Mouse (Mus musculus): Measurements from ENCODE around the gene Oca2. TPM values are rescaled to one million over a fixed set of nuclear protein-coding genes. Genes with fewer than 3 reads are reported as not detected.
A peak's percentile ranks its signal among the peaks of the same experiment; 100 is the strongest.

The Oca2 gene
- total RNA-seq, 2 experiments from 2014 or later = 0.10 TPM; not detected in 1

DNA sequence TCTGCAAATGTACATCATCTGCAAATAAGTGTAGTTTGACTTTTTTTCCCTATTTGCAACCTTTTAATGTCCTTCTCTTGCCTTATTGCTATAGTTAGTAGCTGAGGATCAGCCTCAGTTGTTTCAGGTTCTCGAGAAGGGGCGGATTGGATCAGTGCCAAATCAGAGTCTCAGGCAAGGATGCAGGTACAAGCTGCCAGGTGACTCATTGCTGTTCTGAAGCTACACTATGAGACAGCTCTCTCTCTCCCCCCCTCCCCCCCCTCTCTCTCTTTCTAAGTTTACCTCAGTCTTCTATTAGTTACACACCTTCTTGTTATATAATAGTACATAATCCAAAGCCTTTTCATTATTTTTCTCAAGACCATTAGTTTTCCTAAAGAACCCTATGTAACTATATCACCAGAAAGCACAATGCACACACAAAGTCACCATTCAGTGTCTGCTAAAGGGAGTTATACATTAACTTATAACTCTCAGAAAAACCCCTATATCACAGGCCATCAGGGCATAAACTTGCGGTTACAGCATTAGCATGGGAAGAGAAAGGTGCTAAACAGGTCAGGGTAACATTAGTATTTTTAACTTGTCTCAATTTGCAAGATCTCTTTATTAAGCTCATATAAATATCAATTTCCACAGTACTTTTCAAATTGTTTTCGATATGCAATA lies 142.3 kb downstream of the Oca2 start:
- no peak for DNase-seq (ENCODE audit: low spot score in 2 of 2)

DNA sequence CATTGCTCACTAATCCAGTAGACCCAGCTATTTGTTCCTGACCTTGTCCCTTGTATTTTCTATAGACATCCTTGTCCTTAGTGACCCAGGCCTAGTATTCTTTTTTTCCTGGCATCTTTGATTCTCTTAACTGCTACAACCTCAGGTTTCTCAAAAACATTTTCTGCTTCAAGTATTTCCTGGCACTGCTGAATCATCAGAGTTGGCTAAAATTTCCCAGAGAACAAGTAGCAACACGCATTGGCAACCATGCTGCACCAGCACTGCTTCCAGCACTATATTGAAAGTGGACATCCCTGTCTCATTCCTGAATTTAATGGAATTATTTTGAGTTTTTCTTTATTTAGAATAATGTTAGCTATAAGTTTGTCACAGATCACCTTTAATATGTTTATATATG lies 143.1 kb downstream of the Oca2 start:
- no peak for DNase-seq (ENCODE audit: low spot score in 2 of 2)

DNA sequence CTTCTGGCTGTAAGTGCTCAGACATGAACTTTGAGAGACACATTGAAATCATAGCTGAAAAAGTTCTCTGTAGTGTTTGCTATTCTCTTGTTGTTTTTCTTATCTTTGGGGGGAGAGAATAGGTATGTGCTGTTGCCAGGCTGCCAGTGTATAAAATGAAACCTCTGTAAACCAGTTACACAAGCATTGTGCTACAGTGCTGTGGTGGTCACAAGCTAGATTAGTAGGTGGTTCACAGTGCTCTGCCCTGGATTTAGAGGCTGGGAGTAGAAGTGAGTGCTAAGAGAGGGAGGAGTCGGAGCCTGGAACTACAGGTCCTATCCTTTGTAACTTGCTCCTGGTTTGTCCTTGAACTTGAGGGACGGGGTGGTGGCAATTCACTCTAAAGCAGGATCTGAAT lies 148.7 kb downstream of the Oca2 start:
- no peak for DNase-seq (ENCODE audit: low spot score in 2 of 2)

DNA sequence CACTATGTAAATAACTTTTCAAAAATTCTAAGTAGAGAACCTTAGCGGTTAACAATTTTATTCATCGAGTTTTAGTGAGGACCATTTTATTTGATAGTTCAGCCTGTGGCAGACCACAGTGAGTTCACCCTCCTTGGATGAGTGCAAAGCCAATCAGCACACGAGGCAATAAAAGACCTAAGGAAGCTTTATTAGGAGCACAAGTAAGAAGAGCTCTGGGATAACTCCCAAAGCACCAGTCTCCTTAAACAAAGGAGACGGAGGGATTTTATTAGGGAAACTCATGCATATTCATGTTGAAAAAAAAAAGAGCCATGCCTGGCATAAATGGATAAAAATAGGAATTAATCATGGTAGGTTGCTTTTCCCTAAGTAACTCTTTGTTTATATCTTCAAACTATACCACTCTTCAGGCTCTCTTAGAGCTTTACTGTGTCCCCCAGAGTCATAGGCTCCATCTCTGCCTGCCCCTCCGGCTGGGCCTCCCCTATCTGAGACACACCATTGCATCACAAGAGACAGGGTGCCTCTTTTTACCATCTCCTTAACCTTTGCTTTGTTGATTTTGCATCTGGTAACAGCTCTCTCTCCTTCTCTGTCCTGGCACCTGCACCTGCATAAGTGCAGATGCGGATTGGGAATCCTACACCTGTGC lies 178.7 kb downstream of the Oca2 start:
- no peak for DNase-seq (ENCODE audit: low spot score in 2 of 2)

DNA sequence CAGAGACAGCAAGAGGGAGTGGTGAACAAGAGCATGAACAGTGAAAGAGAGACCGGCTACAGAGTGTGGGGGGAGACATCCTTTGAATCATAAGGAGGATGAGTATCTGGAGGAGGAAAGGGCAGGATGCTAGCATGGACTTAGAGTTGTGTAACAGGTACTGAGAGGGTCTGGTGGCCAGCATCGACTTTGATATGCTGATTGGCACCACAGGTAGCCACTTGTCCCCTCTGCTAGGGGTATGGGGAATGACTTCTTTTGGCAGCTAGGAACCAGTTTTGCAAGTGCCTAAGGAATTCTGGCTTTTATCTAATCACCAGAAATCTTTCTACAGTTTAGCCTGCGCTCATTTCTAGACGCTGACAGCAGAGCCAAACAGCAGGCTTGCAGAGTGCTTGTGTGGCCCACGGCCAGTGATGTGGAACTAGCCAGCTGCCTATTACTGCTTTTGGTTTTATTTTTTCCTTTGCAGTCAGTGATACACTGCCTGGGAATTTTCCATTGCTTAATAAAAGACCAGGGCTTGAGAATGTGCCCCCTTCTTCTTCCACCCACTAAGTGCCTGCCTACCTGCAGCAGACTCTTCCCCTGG lies 179.8 kb downstream of the Oca2 start:
- peak in 1 of 2 experiments; percentile 71 for DNase-seq (ENCODE audit: low spot score in 2 of 2)

DNA sequence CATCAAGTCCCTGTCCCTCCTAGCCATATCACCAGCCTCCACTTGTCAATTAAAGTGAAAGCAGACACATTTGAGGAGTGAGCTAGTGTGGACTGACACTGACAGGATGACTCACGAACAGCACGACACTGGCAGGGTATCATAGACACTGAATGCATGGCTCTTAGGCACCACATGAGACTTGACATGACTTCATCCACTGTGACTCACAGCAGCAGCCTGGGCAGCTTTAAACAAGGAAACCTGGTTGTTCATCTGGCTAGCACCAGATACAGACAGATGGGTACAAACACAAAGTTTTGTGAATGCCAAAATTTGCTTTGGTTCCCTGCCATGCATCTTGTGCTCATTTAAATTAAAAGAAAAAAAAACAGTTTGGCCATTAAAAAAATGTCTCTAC lies 182.4 kb downstream of the Oca2 start:
- no peak for DNase-seq (ENCODE audit: low spot score in 2 of 2)

DNA sequence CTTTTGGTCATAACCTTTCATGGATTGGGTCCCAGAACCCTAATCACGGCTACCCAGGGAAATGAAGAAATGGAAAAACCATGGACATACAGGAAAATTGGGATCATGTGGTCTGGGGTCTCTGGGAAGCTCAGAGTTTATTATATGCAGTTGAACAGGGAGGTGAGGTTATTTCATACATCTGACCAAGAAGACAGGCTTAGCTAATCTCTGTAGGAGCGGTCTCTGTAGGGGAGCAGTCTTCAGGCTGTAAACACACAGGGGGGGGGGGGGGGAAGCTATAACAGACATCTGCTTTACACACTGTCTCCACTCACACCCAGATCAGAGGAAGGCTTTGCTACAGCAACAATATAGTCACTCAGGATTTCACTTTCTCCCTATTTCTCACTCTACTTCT lies 184.0 kb downstream of the Oca2 start:
- no peak for DNase-seq (ENCODE audit: low spot score in 2 of 2)

DNA sequence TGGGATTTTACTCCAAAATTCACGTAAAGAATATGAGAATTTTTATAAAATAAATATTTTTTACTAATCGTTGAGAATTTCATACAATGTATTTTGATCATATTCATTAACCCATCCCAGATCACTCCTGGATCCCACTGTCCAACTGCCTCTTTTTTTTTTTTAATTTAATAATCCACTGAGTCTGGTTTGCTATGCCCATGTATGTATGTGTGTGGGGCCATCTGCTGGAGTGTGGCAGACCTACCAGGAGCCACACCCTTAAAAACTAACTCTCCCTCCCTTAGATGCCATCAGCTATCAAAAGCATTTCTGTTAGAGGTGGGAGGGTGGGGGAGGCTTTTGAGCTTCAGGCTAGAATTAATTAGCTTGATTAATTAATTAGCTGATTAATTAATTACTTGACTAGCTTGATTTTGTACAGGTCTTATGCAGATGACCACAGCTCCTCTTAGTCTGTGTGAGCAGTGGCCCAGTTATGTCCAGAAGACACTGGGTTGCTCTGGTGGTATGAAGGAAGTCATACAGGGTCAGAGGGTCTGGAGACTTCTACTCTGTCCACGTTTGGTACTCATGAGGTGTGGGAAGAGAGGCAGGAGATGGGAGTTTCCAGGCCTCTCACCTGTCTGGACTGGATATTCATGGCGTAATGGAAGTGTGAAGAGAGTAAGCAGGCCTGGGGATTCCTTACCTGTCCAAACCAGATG lies 221.4 kb downstream of the Oca2 start:
- no peak for DNase-seq (ENCODE audit: low spot score in 2 of 2)

DNA sequence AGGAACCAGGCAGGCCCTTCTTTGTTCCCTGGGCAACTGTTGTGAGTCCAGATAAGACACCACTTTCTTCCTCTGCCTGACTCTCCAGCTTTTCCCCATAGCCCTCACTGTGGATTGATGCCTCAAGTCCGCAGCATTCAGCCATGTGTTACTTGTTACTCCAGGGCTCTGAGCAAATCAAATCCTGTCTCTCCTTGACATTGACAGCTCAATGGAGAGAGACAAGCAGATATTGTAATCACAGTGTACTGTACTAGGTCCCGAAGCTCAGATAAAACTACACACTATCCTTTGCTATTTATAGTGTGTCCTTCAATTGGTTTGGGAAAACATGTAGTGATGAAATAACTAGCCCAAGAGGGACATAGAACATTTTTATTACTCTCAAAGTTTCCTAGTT lies 258.7 kb downstream of the Oca2 start:
- no peak for DNase-seq (ENCODE audit: low spot score in 2 of 2)

DNA sequence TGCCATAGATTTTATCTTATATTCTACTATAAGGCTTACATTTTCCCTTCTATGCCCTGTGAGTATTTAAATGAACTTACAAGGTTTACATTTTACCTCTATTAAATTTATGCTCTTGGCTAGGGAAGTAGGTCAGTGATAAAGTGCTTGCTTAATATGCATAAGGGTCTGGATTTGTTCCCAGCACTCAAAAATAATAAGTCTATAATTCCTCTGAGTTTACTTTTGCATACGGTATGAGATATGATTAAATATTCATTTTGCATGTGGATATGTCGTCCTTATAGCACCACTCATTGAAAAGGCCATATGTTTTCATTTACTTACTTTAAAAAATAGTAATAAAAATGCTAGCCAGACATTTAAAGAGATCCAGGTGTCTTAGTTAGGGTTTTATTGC lies 259.8 kb downstream of the Oca2 start:
- no peak for DNase-seq (ENCODE audit: low spot score in 2 of 2)

DNA sequence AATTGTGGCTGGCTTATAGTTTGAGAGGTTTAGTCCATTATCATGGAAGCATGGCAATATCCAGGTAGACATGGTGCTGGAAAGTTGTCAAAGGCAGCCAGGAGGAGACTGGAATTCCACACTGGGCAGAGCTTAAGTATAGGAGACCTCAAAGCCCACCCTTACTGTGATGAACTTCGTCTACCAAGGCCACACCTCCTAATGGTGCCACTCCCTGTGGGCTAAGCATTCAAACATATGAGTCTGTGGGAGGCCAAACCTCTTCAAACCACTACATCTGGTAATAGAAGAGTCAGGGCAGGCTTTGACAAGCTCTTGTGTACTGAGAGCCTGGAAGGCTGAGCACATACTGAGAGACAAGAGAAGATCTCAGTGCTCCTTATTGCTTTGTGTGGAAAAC lies 260.2 kb downstream of the Oca2 start:
- no peak for DNase-seq (ENCODE audit: low spot score in 2 of 2)

DNA sequence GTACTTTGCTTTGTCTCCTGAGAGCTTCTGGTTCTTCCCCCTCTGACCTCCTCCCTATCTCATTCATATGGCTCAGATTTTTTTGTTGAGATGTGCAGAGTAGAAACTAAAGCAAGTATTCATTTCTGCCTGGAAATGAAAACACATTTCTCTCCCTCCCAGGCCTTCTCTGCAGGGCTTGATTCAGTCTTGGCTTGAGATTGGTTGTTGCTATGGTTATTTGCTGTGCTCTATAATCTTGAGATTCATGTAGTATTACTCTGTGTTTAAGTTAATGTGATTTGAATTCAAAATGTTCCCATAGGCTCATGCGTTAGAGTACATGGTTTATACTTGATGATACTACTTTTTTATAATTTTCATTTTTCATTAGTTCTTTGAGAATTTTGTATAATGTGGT lies 260.9 kb downstream of the Oca2 start:
- no peak for DNase-seq (ENCODE audit: low spot score in 2 of 2)

DNA sequence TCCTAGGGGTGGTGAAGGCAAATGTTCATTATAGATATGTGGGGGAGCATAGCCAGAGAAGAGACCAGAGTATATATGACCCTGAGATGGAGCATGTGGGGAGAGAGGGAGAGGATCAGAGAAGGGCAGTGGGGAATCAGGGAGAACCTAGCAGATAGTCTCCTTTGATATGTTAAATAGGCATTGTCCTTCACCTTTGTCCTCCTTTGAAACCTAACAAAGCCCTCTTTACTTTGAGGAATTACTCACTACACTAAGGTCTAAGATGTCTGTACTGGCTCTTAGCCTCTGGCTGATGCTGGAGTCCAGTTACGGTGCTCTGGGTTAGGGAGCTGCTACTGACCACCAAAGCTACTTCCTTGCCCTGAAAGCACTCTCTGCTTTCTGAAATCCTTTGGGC lies 279.0 kb downstream of the Oca2 start:
- no peak for DNase-seq (ENCODE audit: low spot score in 2 of 2)

DNA sequence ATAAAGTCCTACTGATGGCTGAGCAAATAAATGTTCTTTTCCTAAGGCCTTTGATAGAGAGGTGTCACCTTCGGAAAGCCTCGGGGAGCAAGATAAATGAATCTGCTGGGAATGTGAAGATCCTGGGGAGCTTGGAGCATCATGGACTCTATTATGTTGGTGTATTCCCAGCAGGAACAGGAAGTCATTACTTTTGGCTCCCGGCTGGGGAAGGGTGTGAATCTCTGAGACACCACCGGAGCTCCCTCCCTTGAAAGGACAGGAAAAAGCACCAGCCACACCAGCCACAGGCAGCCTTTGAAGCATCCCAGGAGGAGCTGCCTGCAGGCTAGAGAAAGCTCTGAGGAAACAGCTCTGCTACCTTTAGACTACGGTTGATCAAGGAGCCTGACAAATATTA lies 280.2 kb downstream of the Oca2 start:
- no peak for DNase-seq (ENCODE audit: low spot score in 2 of 2)

DNA sequence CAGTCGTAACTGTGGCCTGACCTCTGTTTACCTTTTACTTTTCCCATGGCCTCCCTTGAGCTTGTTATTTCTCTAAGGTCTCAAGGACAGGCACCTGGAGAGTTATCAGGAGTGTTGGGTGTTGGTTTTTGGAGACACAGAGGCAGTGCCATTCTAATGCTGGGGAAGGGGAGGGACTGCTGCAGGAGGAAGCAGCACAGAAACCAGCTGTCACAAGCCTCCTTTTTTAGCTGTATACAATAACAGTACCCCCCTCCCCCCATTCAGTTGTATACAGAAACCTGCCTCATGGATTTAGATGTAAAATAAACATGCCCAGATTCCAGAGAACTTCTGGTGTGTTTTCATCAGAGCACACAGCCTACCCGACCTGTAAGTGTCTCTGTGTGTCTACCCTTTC lies 295.3 kb downstream of the Oca2 start:
- no peak for DNase-seq (ENCODE audit: low spot score in 2 of 2)

DNA sequence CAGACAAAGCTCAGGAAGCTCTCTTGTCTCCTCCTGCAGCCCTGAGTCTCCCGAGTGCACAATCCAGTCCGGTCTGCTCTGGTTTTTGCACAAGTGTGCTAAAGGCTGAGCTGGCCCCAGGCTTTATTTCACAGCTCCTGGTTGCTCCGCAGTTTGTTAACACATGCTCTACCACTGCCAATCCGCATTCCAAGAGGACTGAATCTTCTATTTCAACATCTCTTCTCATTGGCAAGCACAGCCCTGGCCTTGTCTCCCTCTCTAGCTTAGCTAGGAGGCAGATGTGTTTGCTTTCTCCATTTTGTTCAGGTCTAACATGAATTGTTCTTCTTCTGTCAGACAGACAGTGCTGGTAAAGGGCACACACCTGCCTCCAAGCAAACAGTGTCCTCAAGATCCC lies 309.7 kb downstream of the Oca2 start:
- peak in 1 of 2 experiments; percentile 18 for DNase-seq (ENCODE audit: low spot score in 2 of 2)

DNA sequence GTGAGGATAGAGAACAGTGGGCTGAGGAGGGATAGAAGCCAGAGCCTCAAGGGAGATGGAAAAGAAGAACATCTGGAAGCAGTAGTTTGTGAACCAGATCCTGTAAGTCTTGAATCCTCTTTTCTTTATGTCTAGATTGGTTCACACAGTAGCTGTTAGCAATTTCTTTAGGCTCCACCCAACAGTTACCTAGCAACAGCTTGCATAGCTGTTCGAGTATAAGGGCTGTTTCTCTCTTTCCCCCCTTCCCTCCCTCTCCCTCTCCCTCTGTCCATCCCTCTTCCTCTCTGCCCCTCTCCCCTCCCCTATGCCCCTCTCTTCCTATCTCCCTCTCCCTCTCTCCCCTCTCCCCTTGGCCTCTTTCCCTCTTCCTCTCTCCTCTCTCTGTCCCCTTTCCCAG lies 312.2 kb downstream of the Oca2 start:
- no peak for DNase-seq (ENCODE audit: low spot score in 2 of 2)

Other genes with a start within 250 kb of the Oca2 start
- gene Nipa1, start 219.8 kb upstream of the Oca2 start, total RNA-seq (2021) = 1 to 10 TPM; 4.1 to 4.2 TPM
- gene Herc2, start 189.6 kb upstream of the Oca2 start, total RNA-seq (2021) = 10 to 100 TPM; 36.4 to 37.7 TPM